Mouse (Mus musculus): ENCODE results near the gene Anln. TPM values are rescaled to one million over a fixed set of nuclear protein-coding genes. Genes with fewer than 3 reads are reported as not detected.

Gene Anln
- polyA plus RNA-seq (2016; fragmentation: Nextera tagmentation; extraction: Ambion mirVana) = 36.8 and 41.1 TPM in 2 replicates

- ATAC-seq (ENCODE audit: low FRiP score) = peak; percentile 96
- 0% methylated on average over 43 of the region's 44 CpGs for WGBS
- Histone ChIP-seq H3K27ac (peak within 1 kb of the TSS; percentile 90), H3K4me1 (peaks cover 17% of the 10 kb centered on the region), H3K4me3 (replicated peaks) (peak within 1 kb of the TSS; percentile 59), H3K36me3 (replicated peaks) (no peaks in the 10 kb centered on the region), H3K4me2 (peak within 1 kb of the TSS; percentile 56), H3K27me3 (no peaks in the 10 kb centered on the region), H3K9me3 (no peaks in the 10 kb centered on the region), H3K9ac (peak within 1 kb of the TSS; percentile 62)
Observed at GRCm38 (mm10) chr9:22389021-22389476, at the start of gene Anln. Gene Anln (minus strand): TSS chr9:22389188.

GRCm38 (mm10) chr9:22434101-22434500 is 45.1 kb upstream of the Anln start:
- 92% methylated on average over 2 of the region's 2 CpGs for WGBS

GRCm38 (mm10) chr9:22433221-22433620 is 44.2 kb upstream of the Anln start:
- Histone ChIP-seq H3K27me3 (no peaks in the 10 kb centered on the region), H3K4me3 (replicated peaks) (no peak overlapping the region), H3K27ac (no peak overlapping the region), H3K9ac (no peak overlapping the region), H3K4me1 (peaks cover 9% of the 10 kb centered on the region), H3K9me3 (no peaks in the 10 kb centered on the region), H3K36me3 (replicated peaks) (peaks cover 5% of the 10 kb centered on the region; the same call in 1 of the 2 replicates), H3K4me2 (no peak overlapping the region)
- WGBS = 70% methylated on average over 2 of the region's 2 CpGs
- no peak for ATAC-seq (ENCODE audit: low FRiP score)

More at GRCm38 (mm10) chr9:22434101-22434500, 45.1 kb upstream of the Anln start:
- no peak overlapping the region for H3K9ac ChIP-seq
- no peaks in the 10 kb centered on the region for H3K27me3 ChIP-seq
- no peak overlapping the region for H3K4me3 ChIP-seq (replicated peaks)
- no peak for ATAC-seq (ENCODE audit: low FRiP score)
- H3K9me3 ChIP-seq = no peaks in the 10 kb centered on the region
- no peak overlapping the region for H3K4me2 ChIP-seq
- H3K4me1 ChIP-seq = peaks cover 4% of the 10 kb centered on the region; the same call in 1 of the 2 replicates
- peaks cover 5% of the 10 kb centered on the region; the same call in 1 of the 2 replicates for H3K36me3 ChIP-seq (replicated peaks)
- no peak overlapping the region for H3K27ac ChIP-seq

- H3K4me2 ChIP-seq = no peak overlapping the region
- H3K27me3 ChIP-seq = no peaks in the 10 kb centered on the region
- no peak overlapping the region for H3K4me3 ChIP-seq (replicated peaks)
- peaks cover 13% of the 10 kb centered on the region for H3K4me1 ChIP-seq
- H3K36me3 ChIP-seq (replicated peaks) = no peaks in the 10 kb centered on the region
- no peaks in the 10 kb centered on the region for H3K9me3 ChIP-seq
- no peak overlapping the region for H3K9ac ChIP-seq
- WGBS = 30% methylated on average over 5 of the region's 5 CpGs
- H3K27ac ChIP-seq = no peak overlapping the region
- no peak for ATAC-seq (ENCODE audit: low FRiP score)
Observed at GRCm38 (mm10) chr9:22430315-22430840, 41.4 kb upstream of the Anln start.

GRCm38 (mm10) chr9:22429533-22430241 is 40.7 kb upstream of the Anln start:
- Histone ChIP-seq H3K9ac (no peak overlapping the region), H3K27ac (no peak overlapping the region), H3K9me3 (no peaks in the 10 kb centered on the region), H3K4me2 (no peak overlapping the region), H3K4me1 (peaks cover 13% of the 10 kb centered on the region), H3K27me3 (no peaks in the 10 kb centered on the region), H3K4me3 (replicated peaks) (no peak overlapping the region), H3K36me3 (replicated peaks) (no peaks in the 10 kb centered on the region)
- no peak for ATAC-seq (ENCODE audit: low FRiP score)
- 46% methylated on average over 15 of the region's 15 CpGs for WGBS

GRCm38 (mm10) chr9:22428666-22429410 is 39.9 kb upstream of the Anln start:
- no peak overlapping the region for H3K9ac ChIP-seq
- whole genome bisulfite sequencing = 85% methylated on average over 14 of the region's 14 CpGs
- H3K4me1 ChIP-seq = peaks cover 13% of the 10 kb centered on the region
- no peaks in the 10 kb centered on the region for H3K27me3 ChIP-seq
- no peaks in the 10 kb centered on the region for H3K36me3 ChIP-seq (replicated peaks)
- no peak overlapping the region for H3K4me3 ChIP-seq (replicated peaks)
- H3K4me2 ChIP-seq = no peak overlapping the region
- no peak overlapping the region for H3K27ac ChIP-seq
- no peaks in the 10 kb centered on the region for H3K9me3 ChIP-seq
- ATAC-seq (ENCODE audit: low FRiP score) = no peak

GRCm38 (mm10) chr9:22428028-22428665 is 39.2 kb upstream of the Anln start:
- Histone ChIP-seq H3K27me3 (no peaks in the 10 kb centered on the region), H3K4me3 (replicated peaks) (no peak overlapping the region), H3K9ac (no peak overlapping the region), H3K4me2 (no peak overlapping the region), H3K4me1 (peaks cover 13% of the 10 kb centered on the region), H3K27ac (no peak overlapping the region), H3K36me3 (replicated peaks) (no peaks in the 10 kb centered on the region), H3K9me3 (no peaks in the 10 kb centered on the region)
- no peak for ATAC-seq (ENCODE audit: low FRiP score)
- 35% methylated on average over 4 of the region's 4 CpGs for WGBS

- Histone ChIP-seq H3K4me2 (no peak overlapping the region), H3K36me3 (replicated peaks) (no peaks in the 10 kb centered on the region), H3K9ac (no peak overlapping the region), H3K4me1 (peaks cover 10% of the 10 kb centered on the region), H3K4me3 (replicated peaks) (no peak overlapping the region), H3K27me3 (no peaks in the 10 kb centered on the region), H3K9me3 (no peaks in the 10 kb centered on the region), H3K27ac (no peak overlapping the region)
- 97% methylated on average over 4 of the region's 4 CpGs for WGBS
- ATAC-seq (ENCODE audit: low FRiP score) = no peak
Observed at GRCm38 (mm10) chr9:22424719-22425118, 35.7 kb upstream of the Anln start.

GRCm38 (mm10) chr9:22424196-22424595 is 35.2 kb upstream of the Anln start:
- Histone ChIP-seq H3K27me3 (no peaks in the 10 kb centered on the region), H3K4me2 (no peak overlapping the region), H3K9ac (no peak overlapping the region), H3K9me3 (no peaks in the 10 kb centered on the region), H3K4me3 (replicated peaks) (no peak overlapping the region), H3K27ac (no peak overlapping the region), H3K36me3 (replicated peaks) (no peaks in the 10 kb centered on the region), H3K4me1 (peaks cover 10% of the 10 kb centered on the region)
- 87% methylated on average over 10 of the region's 10 CpGs for WGBS
- ATAC-seq (ENCODE audit: low FRiP score) = no peak

GRCm38 (mm10) chr9:22423507-22423906 is 34.5 kb upstream of the Anln start:
- Histone ChIP-seq H3K4me3 (replicated peaks) (no peak overlapping the region), H3K27me3 (no peaks in the 10 kb centered on the region), H3K9ac (no peak overlapping the region), H3K27ac (no peak overlapping the region), H3K4me1 (peaks cover 7% of the 10 kb centered on the region), H3K9me3 (no peaks in the 10 kb centered on the region), H3K36me3 (replicated peaks) (no peaks in the 10 kb centered on the region), H3K4me2 (no peak overlapping the region)
- no peak for ATAC-seq (ENCODE audit: low FRiP score)
- whole genome bisulfite sequencing = 82% methylated on average over 1 of the region's 1 CpGs

- Histone ChIP-seq H3K27ac (no peak overlapping the region), H3K9me3 (no peaks in the 10 kb centered on the region), H3K36me3 (replicated peaks) (no peaks in the 10 kb centered on the region), H3K4me3 (replicated peaks) (no peak overlapping the region), H3K4me2 (no peak overlapping the region), H3K4me1 (no peaks in the 10 kb centered on the region; the same call in 1 of the 2 replicates), H3K9ac (no peak overlapping the region), H3K27me3 (no peaks in the 10 kb centered on the region)
- ATAC-seq (ENCODE audit: low FRiP score) = no peak
- WGBS = 59% methylated on average over 1 of the region's 1 CpGs
Observed at GRCm38 (mm10) chr9:22422559-22422958, 33.6 kb upstream of the Anln start.

GRCm38 (mm10) chr9:22420491-22420890 is 31.5 kb upstream of the Anln start:
- no peak overlapping the region for H3K27ac ChIP-seq
- H3K9ac ChIP-seq = no peak overlapping the region
- H3K4me2 ChIP-seq = no peak overlapping the region
- H3K36me3 ChIP-seq (replicated peaks) = no peaks in the 10 kb centered on the region
- ATAC-seq (ENCODE audit: low FRiP score) = no peak
- WGBS = 36% methylated on average over 7 of the region's 7 CpGs
- H3K4me1 ChIP-seq = no peaks in the 10 kb centered on the region; the same call in 1 of the 2 replicates
- H3K27me3 ChIP-seq = no peaks in the 10 kb centered on the region
- no peaks in the 10 kb centered on the region for H3K9me3 ChIP-seq
- no peak overlapping the region for H3K4me3 ChIP-seq (replicated peaks)

All from forebrain, embryonic 12.5 days (tissue).